Mouse (Mus musculus): Measurements from ENCODE around the gene Gm9837.

- TF ChIP-seq CTCF (IDR thresholded peaks at IDR 0.05; ENCODE audit: borderline replicate concordance, control insufficient read depth, extremely low read depth, insufficient read depth, low read length, poor library complexity) (no peak), POLR2A (IDR thresholded peaks at IDR 0.05; ENCODE audit: control insufficient read depth, extremely low read depth, insufficient read depth, low read length, poor library complexity) (no peak)
Observed at GRCm38 (mm10) chr11:53448529-53448928, 21.8 kb downstream of the Gm9837 start.
